Mouse (Mus musculus) R1 (cell line): Measurements from ENCODE around the gene Ndufb6.

ENCODE experiments used
- DNase-seq: peaks from one replicate; pipeline ENCODE4 v3.0.0-alpha.2; 2018; ENCODE audit warnings: low read depth, low spot score

Gene Ndufb6

GRCm38 (mm10) chr4:40254385-40255103 is 24.7 kb downstream of the Ndufb6 start:
- no peak for DNase-seq

GRCm38 (mm10) chr4:40253766-40254165 is 25.5 kb downstream of the Ndufb6 start:
- DNase-seq, result no peak

GRCm38 (mm10) chr4:40250984-40251383 is 28.2 kb downstream of the Ndufb6 start:
- no peak for DNase-seq

GRCm38 (mm10) chr4:40244035-40244434 is 35.2 kb downstream of the Ndufb6 start:
- peak; percentile 47 for DNase-seq

- no peak for DNase-seq
Observed at GRCm38 (mm10) chr4:40243006-40243405, 36.2 kb downstream of the Ndufb6 start.

- DNase-seq, result peak; percentile 63
Observed at GRCm38 (mm10) chr4:40241928-40242327, 37.3 kb downstream of the Ndufb6 start.

- no peak for DNase-seq
Observed at GRCm38 (mm10) chr4:40240272-40240744, 38.9 kb downstream of the Ndufb6 start.

GRCm38 (mm10) chr4:40239409-40240271 is 39.6 kb downstream of the Ndufb6 start, which contains the start of gene Ddx58:
TSS of gene Ddx58 (minus strand) at chr4:40239828.
- no peak for DNase-seq

GRCm38 (mm10) chr4:40238483-40239408 is 40.5 kb downstream of the Ndufb6 start:
- DNase-seq, result peak; percentile 90

GRCm38 (mm10) chr4:40236829-40237228 is 42.4 kb downstream of the Ndufb6 start:
- peak; percentile 31 for DNase-seq

- peak; percentile 86 for DNase-seq
Observed at GRCm38 (mm10) chr4:40234256-40234655, 45.0 kb downstream of the Ndufb6 start.

- DNase-seq, result peak; percentile 94
Observed at GRCm38 (mm10) chr4:40233062-40233664, 46.1 kb downstream of the Ndufb6 start.

GRCm38 (mm10) chr4:40229723-40230122 is 49.5 kb downstream of the Ndufb6 start:
- DNase-seq, result no peak

- peak; percentile 60 for DNase-seq
Observed at GRCm38 (mm10) chr4:40227886-40228285, 51.3 kb downstream of the Ndufb6 start.

- peak; percentile 93 for DNase-seq
Observed at GRCm38 (mm10) chr4:40227131-40227530, 52.1 kb downstream of the Ndufb6 start.

- peak; percentile 30 for DNase-seq
Observed at GRCm38 (mm10) chr4:40226095-40226494, 53.1 kb downstream of the Ndufb6 start.

- DNase-seq, result peak; percentile 59
Observed at GRCm38 (mm10) chr4:40221876-40222585, 57.2 kb downstream of the Ndufb6 start.

GRCm38 (mm10) chr4:40221004-40221760 is 58.0 kb downstream of the Ndufb6 start:
- DNase-seq, result peak; percentile 98
